Mouse (Mus musculus) liver, postnatal 0 days (tissue): ENCODE measurements around the gene Acss2. TPM values are rescaled to one million over a fixed set of nuclear protein-coding genes. Genes with fewer than 3 reads are reported as not detected.

Experiments used
- ATAC-seq: fragments of 200-750 bp; cut with Nextera tagmentation; 2 replicates; pipeline ENCODE4 v1.8.0; 2017; ENCODE audit warnings: mild to moderate bottlenecking, moderate library complexity
- DNase-seq: peaks from one replicate; pipeline ENCODE4 v3.0.0-alpha.2; 2016
- H3K27ac ChIP-seq: fragments of 300-500 bp; sonication (generic); 2 replicates; pipeline ENCODE4 v1.5.1; 2014; ENCODE audit warnings: antibody characterized with exemption, moderate library complexity, mild to moderate bottlenecking, low read depth
- H3K27me3 ChIP-seq: fragments of 300-500 bp; sonication (generic); 2 replicates; pipeline ENCODE4 v1.6.1; 2014; ENCODE audit warnings: low read length, control low read depth, mixed read lengths; ENCODE audit not compliant: insufficient read depth
- H3K36me3 ChIP-seq: fragments of 300-500 bp; sonication (generic); replicated peaks from 2 replicates; pipeline ENCODE4 v1.6.1; 2014; ENCODE audit warnings: mild to moderate bottlenecking, control low read depth, low read length, moderate library complexity, mixed read lengths; ENCODE audit not compliant: insufficient read depth
- H3K4me1 ChIP-seq: fragments of 300-500 bp; sonication (generic); 2 replicates; pipeline ENCODE4 v1.6.1; 2014; ENCODE audit warnings: antibody characterized with exemption, mild to moderate bottlenecking, control low read depth; ENCODE audit not compliant: insufficient read depth
- H3K4me2 ChIP-seq: fragments of 300-500 bp; sonication (generic); 2 replicates; pipeline ENCODE4 v1.6.1; 2014; ENCODE audit warnings: low read depth, mild to moderate bottlenecking, low read length, moderate library complexity, mixed read lengths
- H3K4me3 ChIP-seq: fragments of 300-500 bp; sonication (generic); 2 replicates; pipeline ENCODE4 v1.5.1; 2014; ENCODE audit warnings: low read depth, low read length
- H3K9ac ChIP-seq: fragments of 300-500 bp; sonication (generic); replicated peaks from 2 replicates; pipeline ENCODE4 v1.6.1; 2014; ENCODE audit warnings: mild to moderate bottlenecking, moderate library complexity
- H3K9me3 ChIP-seq: fragments of 300-500 bp; sonication (generic); 2 replicates; pipeline ENCODE4 v1.6.1; 2016; ENCODE audit warnings: mild to moderate bottlenecking, control low read depth, low read length, mixed read lengths
- CTCF ChIP-seq: sonication (generic); IDR thresholded peaks from 2 replicates; pipeline ENCODE4 v1.5.1; 2016; ENCODE audit warnings: antibody characterized with exemption, low read depth
- EP300 ChIP-seq: IDR thresholded peaks from 2 replicates; pipeline ENCODE4 v1.6.1; 2016; ENCODE audit warnings: antibody characterized with exemption, low read depth, mild to moderate bottlenecking
- WGBS: fragments of 180-500 bp; shearing (Covaris S2); extraction: QIAGEN DNeasy Blood & Tissue Kit; methylation state at CpG from one replicate; pipeline ENCODE4 v1.1.7; 2014; ENCODE audit not compliant: insufficient replicate concordance; 5-methylcytosine and 5-hydroxymethylcytosine counted together
- polyA plus RNA-seq: library from polyadenylated mRNA; unstranded; fragments of >200 nt; fragmentation: Nextera tagmentation; extraction: Ambion mirVana; gene quantifications from 2 replicates; pipeline ENCODE4 v1.2.1, GENCODE M21; 2015

The Acss2 gene
- polyA plus RNA-seq, 1 experiment from 2014 or later = 7.5 TPM

- DNase-seq = no peak
- WGBS = 55% methylated on average over 7 of the region's 7 CpGs
- no peak for TF ChIP-seq EP300
- no peak for TF ChIP-seq CTCF
- Histone ChIP-seq H3K4me1 (no peaks in the 10 kb centered on the region), H3K36me3 (no peaks in the 10 kb centered on the region), H3K9ac (no peak overlapping the region), H3K4me3 (no peak overlapping the region), H3K9me3 (no peaks in the 10 kb centered on the region), H3K27me3 (no peaks in the 10 kb centered on the region), H3K4me2 (no peak overlapping the region), H3K27ac (no peak overlapping the region)
- no peak for ATAC-seq
Measured at GRCm38 (mm10) chr2:155502596-155502995, 15.2 kb upstream of the Acss2 start.

- Histone ChIP-seq H3K4me2 (no peak overlapping the region), H3K4me3 (no peak overlapping the region), H3K4me1 (no peaks in the 10 kb centered on the region), H3K9me3 (no peaks in the 10 kb centered on the region), H3K27ac (no peak overlapping the region), H3K27me3 (no peaks in the 10 kb centered on the region), H3K9ac (no peak overlapping the region), H3K36me3 (no peaks in the 10 kb centered on the region)
- 60% methylated on average over 13 of the region's 13 CpGs for WGBS
- ATAC-seq = no peak
- DNase-seq = no peak
- TF ChIP-seq EP300 (no peak), CTCF (no peak)
Measured at GRCm38 (mm10) chr2:155504440-155505355, 13.1 kb upstream of the Acss2 start.

- H3K4me1 ChIP-seq = no peaks in the 10 kb centered on the region
- no peak overlapping the region for H3K27ac ChIP-seq
- no peaks in the 10 kb centered on the region for H3K9me3 ChIP-seq
- DNase-seq (no peak), ATAC-seq (no peak)
- TF ChIP-seq CTCF (no peak), EP300 (no peak)
- no peak overlapping the region for H3K4me3 ChIP-seq
- H3K9ac ChIP-seq = no peak overlapping the region
- no peaks in the 10 kb centered on the region for H3K36me3 ChIP-seq
- no peak overlapping the region for H3K4me2 ChIP-seq
- 77% methylated on average over 9 of the region's 9 CpGs for WGBS
- H3K27me3 ChIP-seq = no peaks in the 10 kb centered on the region
Measured at GRCm38 (mm10) chr2:155505811-155506210, 11.9 kb upstream of the Acss2 start.

GRCm38 (mm10) chr2:155507721-155508470, 9.9 kb upstream of the Acss2 start:
- H3K4me2 ChIP-seq = no peak overlapping the region
- DNase-seq (no peak), ATAC-seq (no peak)
- H3K4me1 ChIP-seq = no peaks in the 10 kb centered on the region
- H3K36me3 ChIP-seq = no peaks in the 10 kb centered on the region
- H3K27me3 ChIP-seq = peaks cover 4% of the 10 kb centered on the region; the same call in 1 of the 2 replicates
- 76% methylated on average over 10 of the region's 10 CpGs for WGBS
- H3K27ac ChIP-seq = no peak overlapping the region
- H3K9me3 ChIP-seq = no peaks in the 10 kb centered on the region
- TF ChIP-seq EP300 (no peak), CTCF (no peak)
- no peak overlapping the region for H3K9ac ChIP-seq
- H3K4me3 ChIP-seq = no peak overlapping the region

GRCm38 (mm10) chr2:155512479-155512878, 5.3 kb upstream of the Acss2 start:
- ATAC-seq (no peak), DNase-seq (peak; percentile 59)
- Histone ChIP-seq H3K9ac (no peak overlapping the region), H3K4me3 (no peak overlapping the region), H3K4me2 (no peak overlapping the region), H3K27ac (no peak overlapping the region), H3K36me3 (no peaks in the 10 kb centered on the region), H3K4me1 (peaks cover 11% of the 10 kb centered on the region; the same call in 1 of the 2 replicates), H3K9me3 (no peaks in the 10 kb centered on the region), H3K27me3 (peaks cover 28% of the 10 kb centered on the region)
- peak; percentile 84 for TF ChIP-seq CTCF
- TF ChIP-seq EP300 = no peak
- 49% methylated on average over 4 of the region's 4 CpGs for WGBS

GRCm38 (mm10) chr2:155513543-155513942, 4.2 kb upstream of the Acss2 start:
- no peak overlapping the region for H3K4me2 ChIP-seq
- H3K27me3 ChIP-seq = peaks cover 28% of the 10 kb centered on the region
- DNase-seq (no peak), ATAC-seq (no peak)
- 42% methylated on average over 5 of the region's 5 CpGs for WGBS
- H3K9ac ChIP-seq = no peak overlapping the region
- no peaks in the 10 kb centered on the region for H3K9me3 ChIP-seq
- no peaks in the 10 kb centered on the region for H3K36me3 ChIP-seq
- no peak overlapping the region for H3K4me3 ChIP-seq
- peaks cover 12% of the 10 kb centered on the region; the same call in 1 of the 2 replicates for H3K4me1 ChIP-seq
- TF ChIP-seq EP300 = no peak
- H3K27ac ChIP-seq = no peak overlapping the region
